Mouse (Mus musculus) myocyte (in vitro differentiated cells): ENCODE data around the gene Commd2. TPM values are rescaled to one million over a fixed set of nuclear protein-coding genes. Genes with fewer than 3 reads are reported as not detected.

Experiments
- H3K27me3 ChIP-seq: one replicate; pipeline ENCODE4 v1.6.1; 2011; ENCODE audit not compliant: control insufficient read depth, insufficient read depth, insufficient read length
- H3K36me3 ChIP-seq: one replicate; pipeline ENCODE4 v1.6.1; 2011; ENCODE audit not compliant: control insufficient read depth, insufficient read depth
- H3K4me2 ChIP-seq: one replicate; pipeline ENCODE4 v1.6.1; 2011; ENCODE audit warnings: low read depth, control low read depth
- H3K4me3 ChIP-seq: one replicate; pipeline ENCODE4 v1.5.1; 2011; ENCODE audit warnings: mild to moderate bottlenecking, control low read depth, moderate library complexity
- H3K79me2 ChIP-seq: one replicate; pipeline ENCODE4 v1.6.1; 2011; ENCODE audit not compliant: control insufficient read depth, insufficient read depth
- H3ac ChIP-seq: one replicate; pipeline ENCODE4 v1.6.1; 2011; ENCODE audit not compliant: control insufficient read depth, insufficient read length
- CEBPB ChIP-seq: IDR thresholded peaks from 2 replicates; pipeline ENCODE4 v1.6.1; 2011; ENCODE audit warnings: mild to moderate bottlenecking, moderate library complexity; ENCODE audit not compliant: poor library complexity, insufficient read depth, severe bottlenecking
- E2F4 ChIP-seq: IDR thresholded peaks from one replicate; pipeline ENCODE4 v1.6.1; 2011; ENCODE audit warnings: mild to moderate bottlenecking, control low read depth, moderate library complexity; ENCODE audit not compliant: insufficient read depth
- MAX ChIP-seq: IDR thresholded peaks from one replicate; pipeline ENCODE4 v1.6.1; 2011; ENCODE audit warnings: low read depth, mild to moderate bottlenecking, control low read depth
- MYOD1 ChIP-seq, 3 experiments: IDR thresholded peaks; one replicate each; pipeline ENCODE4 v1.6.1; 2011; ENCODE audit warnings: control low read depth in 2 of 3, low read depth in 2 of 3, mild to moderate bottlenecking in 2 of 3, moderate library complexity in 1 of 3; ENCODE audit not compliant: insufficient read length in 2 of 3, control insufficient read depth in 1 of 3
- MYOG ChIP-seq, 3 experiments: IDR thresholded peaks; one replicate each; pipeline ENCODE4 v1.6.1; 2011; ENCODE audit warnings: control low read depth in 2 of 3, low read depth in 2 of 3, mild to moderate bottlenecking in 2 of 3; ENCODE audit not compliant: insufficient read length in 2 of 3, control insufficient read depth in 1 of 3, insufficient read depth in 1 of 3
- POLR2A ChIP-seq: IDR thresholded peaks from one replicate; pipeline ENCODE4 v1.6.1; 2011; ENCODE audit warnings: low read depth, mild to moderate bottlenecking, control low read depth, moderate library complexity; ENCODE audit not compliant: insufficient read length
- POLR2AphosphoS2 ChIP-seq: IDR thresholded peaks from one replicate; pipeline ENCODE4 v1.6.1; 2011; ENCODE audit warnings: low read depth, control low read depth; ENCODE audit not compliant: insufficient read length
- REST ChIP-seq: IDR thresholded peaks from one replicate; pipeline ENCODE4 v1.6.1; 2011; ENCODE audit warnings: mild to moderate bottlenecking, control low read depth, moderate library complexity; ENCODE audit not compliant: insufficient read depth, insufficient read length
- SRF ChIP-seq: IDR thresholded peaks from one replicate; pipeline ENCODE4 v1.6.1; 2011; ENCODE audit warnings: low read depth; ENCODE audit not compliant: control insufficient read depth, insufficient read length
- TCF12 ChIP-seq: IDR thresholded peaks from one replicate; pipeline ENCODE4 v1.6.1; 2011; ENCODE audit warnings: mild to moderate bottlenecking, control low read depth; ENCODE audit not compliant: poor library complexity, insufficient read depth, severe bottlenecking
- TCF3 ChIP-seq: IDR thresholded peaks from one replicate; pipeline ENCODE4 v1.6.1; 2011; ENCODE audit warnings: low read depth, control low read depth; ENCODE audit not compliant: insufficient read length
- USF1 ChIP-seq: IDR thresholded peaks from one replicate; pipeline ENCODE4 v1.6.1; 2011; ENCODE audit warnings: low read depth, mild to moderate bottlenecking, control low read depth, moderate library complexity
- polyA plus RNA-seq: library from polyadenylated mRNA; unstranded; fragments of >200 nt; fragmentation: generic; extraction: Trizol; gene quantifications from one replicate; pipeline ENCODE4 v1.2.1, GENCODE M21; 2012; ENCODE audit warnings: missing spikeins

Gene Commd2
- polyA plus RNA-seq, 1 experiment, result 38.7 TPM

DNA sequence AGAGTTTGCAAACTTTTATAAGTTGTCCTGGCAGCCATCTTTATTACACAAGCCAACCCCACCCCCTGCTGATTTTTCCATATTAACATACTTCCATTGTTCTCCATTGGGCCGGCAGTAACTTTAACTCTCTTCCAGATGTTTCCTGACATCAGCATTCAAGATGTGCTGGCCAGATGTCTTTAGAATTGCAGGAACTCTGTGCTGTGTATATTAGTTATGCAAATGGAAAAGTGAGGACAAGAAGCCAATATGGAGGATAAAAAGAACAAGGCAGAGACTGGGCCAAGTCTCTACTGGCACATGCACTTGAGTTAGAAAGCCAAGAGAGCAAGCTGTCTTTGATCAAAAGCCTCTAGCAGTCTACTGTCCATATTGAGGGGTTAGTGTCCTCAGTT is 46.9 kb downstream of the Commd2 start:
- Histone ChIP-seq H3K4me2 (no peak overlapping the region), H3K36me3 (no peaks in the 10 kb centered on the region), H3K27me3 (no peaks in the 10 kb centered on the region), H3K4me3 (no peak overlapping the region), H3K79me2 (no peaks in the 10 kb centered on the region), H3ac (no peak overlapping the region)
- no peak for TF ChIP-seq TCF12
- TF ChIP-seq POLR2A, result no peak
- no peak for TF ChIP-seq MAX
- no peak for TF ChIP-seq TCF3
- no peak for TF ChIP-seq CEBPB
- no peak for TF ChIP-seq USF1
- no peak for TF ChIP-seq REST
- no peak for TF ChIP-seq MYOG (IDR thresholded peaks at IDR 0.05; ENCODE audit: control insufficient read depth in 1 of 3, insufficient read depth in 1 of 3, insufficient read length in 2 of 3, low read depth in 2 of 3)
- no peak for TF ChIP-seq MYOD1 (IDR thresholded peaks at IDR 0.05; ENCODE audit: control insufficient read depth in 1 of 3, insufficient read length in 2 of 3, low read depth in 2 of 3)
- no peak for TF ChIP-seq E2F4

DNA sequence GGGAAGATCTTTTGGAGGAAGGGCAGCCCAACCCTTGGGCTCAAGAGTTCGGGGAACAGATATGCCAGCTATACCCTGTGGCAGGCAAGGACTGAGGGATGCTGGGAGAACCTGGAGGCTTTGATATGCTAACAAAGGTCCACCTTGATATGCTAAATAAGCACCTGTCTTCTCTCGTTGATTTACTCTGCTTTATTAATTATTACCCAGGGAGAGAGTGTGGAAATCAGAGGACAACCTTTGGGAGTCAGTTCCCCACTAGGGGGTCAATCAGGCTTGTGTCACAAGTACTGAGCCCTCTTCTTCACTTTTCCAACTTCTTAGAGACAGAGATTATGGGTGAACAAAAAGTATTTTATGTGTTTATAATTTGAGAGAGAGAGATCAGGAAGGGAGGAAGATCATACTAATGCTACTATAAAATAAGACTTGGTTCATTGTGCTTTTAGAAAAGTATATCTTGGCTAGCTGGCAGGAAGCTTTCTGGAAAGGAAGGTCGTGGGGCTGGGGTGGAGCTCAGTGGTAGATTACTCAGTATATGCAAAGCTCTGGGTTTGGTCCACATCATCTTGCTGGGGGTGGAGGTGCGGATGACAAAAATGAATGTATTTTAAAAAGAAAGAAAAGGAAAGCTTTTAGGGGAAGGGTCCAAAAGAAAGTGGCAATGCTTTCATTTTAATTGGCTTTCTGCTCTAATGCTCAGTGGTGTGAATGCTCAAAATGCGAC is 47.5 kb downstream of the Commd2 start:
- Histone ChIP-seq H3K4me2 (no peak overlapping the region), H3K79me2 (no peaks in the 10 kb centered on the region), H3K36me3 (no peaks in the 10 kb centered on the region), H3ac (no peak overlapping the region), H3K4me3 (no peak overlapping the region), H3K27me3 (no peaks in the 10 kb centered on the region)
- TF ChIP-seq CEBPB (no peak), USF1 (no peak), MYOG (IDR thresholded peaks at IDR 0.05; ENCODE audit: control insufficient read depth in 1 of 3, insufficient read depth in 1 of 3, insufficient read length in 2 of 3, low read depth in 2 of 3) (no peak), MYOD1 (IDR thresholded peaks at IDR 0.05; ENCODE audit: control insufficient read depth in 1 of 3, insufficient read length in 2 of 3, low read depth in 2 of 3) (no peak), E2F4 (no peak), SRF (no peak), TCF12 (no peak), MAX (no peak)

DNA sequence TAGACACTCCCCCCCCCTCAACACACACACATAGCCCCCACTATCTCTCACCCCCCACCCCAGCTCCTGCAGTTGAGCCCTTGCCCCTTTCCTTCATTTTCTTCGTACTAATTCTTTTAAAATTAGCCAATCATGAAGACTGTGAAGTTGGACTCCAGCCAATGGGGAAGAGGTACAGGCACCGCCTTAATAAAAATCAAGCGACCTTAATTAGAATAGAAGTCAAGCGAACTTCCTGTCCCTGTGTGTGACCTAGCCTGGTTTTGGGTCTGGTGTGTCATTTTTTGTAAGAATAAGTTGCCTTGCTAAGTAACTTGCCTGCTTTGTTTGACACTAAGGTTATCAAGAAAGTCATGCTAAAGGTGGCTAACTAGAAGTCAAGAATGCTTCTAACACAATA is 48.9 kb downstream of the Commd2 start:
- no peak for TF ChIP-seq TCF3
- TF ChIP-seq USF1, result no peak
- no peak for TF ChIP-seq MYOG (IDR thresholded peaks at IDR 0.05; ENCODE audit: control insufficient read depth in 1 of 3, insufficient read depth in 1 of 3, insufficient read length in 2 of 3, low read depth in 2 of 3)
- no peak for TF ChIP-seq SRF
- no peak for TF ChIP-seq POLR2A
- TF ChIP-seq POLR2AphosphoS2, result no peak
- TF ChIP-seq E2F4, result no peak
- TF ChIP-seq CEBPB, result no peak
- no peak for TF ChIP-seq MAX
- no peak for TF ChIP-seq TCF12
- H3K4me2 ChIP-seq, result no peak overlapping the region
- H3K79me2 ChIP-seq, result no peaks in the 10 kb centered on the region
- H3K36me3 ChIP-seq, result no peaks in the 10 kb centered on the region
- H3K4me3 ChIP-seq, result no peak overlapping the region
- no peaks in the 10 kb centered on the region for H3K27me3 ChIP-seq
- no peak overlapping the region for H3ac ChIP-seq

DNA sequence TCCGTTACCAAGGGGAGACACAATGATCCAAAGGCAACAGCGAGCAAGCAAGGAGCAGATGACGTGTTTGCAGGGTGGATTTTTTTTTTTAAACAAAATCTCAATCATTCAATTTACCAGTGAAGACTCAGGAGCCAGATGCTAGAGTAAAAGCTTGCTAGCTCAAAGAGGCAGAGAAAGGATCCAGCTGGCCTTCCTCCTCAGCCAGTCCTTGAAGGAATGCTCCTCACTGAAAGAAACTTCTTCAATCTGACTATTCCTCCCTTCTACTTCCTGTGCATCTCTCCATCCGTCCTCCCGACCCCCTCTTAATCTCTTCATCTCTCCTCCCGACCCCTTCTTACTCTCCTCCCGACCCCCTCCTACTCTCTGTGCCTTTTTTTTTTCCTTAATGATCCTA is 54.9 kb downstream of the Commd2 start:
- no peaks in the 10 kb centered on the region for H3K27me3 ChIP-seq
- H3K4me3 ChIP-seq, result no peak overlapping the region
- no peak overlapping the region for H3ac ChIP-seq
- no peak overlapping the region for H3K4me2 ChIP-seq
- TF ChIP-seq POLR2AphosphoS2, result no peak
- no peak for TF ChIP-seq TCF12
- no peak for TF ChIP-seq REST
- no peak for TF ChIP-seq MYOD1 (IDR thresholded peaks at IDR 0.05; ENCODE audit: control insufficient read depth in 1 of 3, insufficient read length in 2 of 3, low read depth in 2 of 3)
- no peak for TF ChIP-seq CEBPB
- no peak for TF ChIP-seq USF1
- TF ChIP-seq POLR2A, result no peak
- no peak for TF ChIP-seq E2F4
- no peak for TF ChIP-seq TCF3
- no peak for TF ChIP-seq SRF
- no peak for TF ChIP-seq MYOG (IDR thresholded peaks at IDR 0.05; ENCODE audit: control insufficient read depth in 1 of 3, insufficient read depth in 1 of 3, insufficient read length in 2 of 3, low read depth in 2 of 3)
- no peak for TF ChIP-seq MAX
- H3K36me3 ChIP-seq, result no peaks in the 10 kb centered on the region
- H3K79me2 ChIP-seq, result no peaks in the 10 kb centered on the region

DNA sequence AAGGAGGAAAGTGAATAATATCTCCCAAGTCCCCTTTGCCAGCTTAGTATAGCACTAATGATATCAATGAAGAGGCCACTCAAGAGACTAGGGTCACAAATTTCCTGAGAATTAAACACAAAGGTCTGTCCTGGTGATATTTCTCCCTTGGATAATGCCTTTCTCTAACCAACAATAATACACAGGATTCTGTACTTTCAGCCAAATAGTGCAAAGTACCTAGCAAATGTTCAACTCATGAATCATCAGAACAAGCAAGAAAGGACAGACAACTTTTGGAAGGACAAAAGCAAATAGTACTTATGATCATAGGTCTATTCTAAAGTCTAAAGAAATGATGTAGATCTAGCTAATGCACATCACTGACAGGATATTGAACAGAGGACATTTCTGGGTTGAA is 56.0 kb downstream of the Commd2 start:
- Histone ChIP-seq H3K27me3 (no peaks in the 10 kb centered on the region), H3K36me3 (no peaks in the 10 kb centered on the region), H3ac (no peak overlapping the region), H3K4me2 (no peak overlapping the region), H3K4me3 (no peak overlapping the region), H3K79me2 (no peaks in the 10 kb centered on the region)
- TF ChIP-seq TCF12 (no peak), SRF (no peak), CEBPB (no peak), POLR2A (no peak), REST (no peak), MAX (no peak), MYOD1 (IDR thresholded peaks at IDR 0.05; ENCODE audit: control insufficient read depth in 1 of 3, insufficient read length in 2 of 3, low read depth in 2 of 3) (no peak), POLR2AphosphoS2 (no peak), MYOG (IDR thresholded peaks at IDR 0.05; ENCODE audit: control insufficient read depth in 1 of 3, insufficient read depth in 1 of 3, insufficient read length in 2 of 3, low read depth in 2 of 3) (no peak), TCF3 (no peak), USF1 (no peak), E2F4 (no peak)
